Mouse (Mus musculus): ENCODE data around the gene Ugt1a1. TPM values are rescaled to one million over a fixed set of nuclear protein-coding genes. Genes with fewer than 3 reads are reported as not detected.

Gene Ugt1a1
- total RNA-seq, 2 experiments from 2014 or later: not detected

- no peak for DNase-seq
Measured at GRCm38 (mm10) chr1:88258881-88259642, 47.3 kb downstream of the Ugt1a1 start.

GRCm38 (mm10) chr1:88259643-88260024, 47.9 kb downstream of the Ugt1a1 start:
- no peak for DNase-seq

- no peak for DNase-seq
Measured at GRCm38 (mm10) chr1:88260114-88260513, 48.4 kb downstream of the Ugt1a1 start.

- no peak for DNase-seq
Measured at GRCm38 (mm10) chr1:88260604-88261377, 49.0 kb downstream of the Ugt1a1 start.

- no peak for DNase-seq
Measured at GRCm38 (mm10) chr1:88261706-88262105, 49.9 kb downstream of the Ugt1a1 start.

GRCm38 (mm10) chr1:88262255-88262654, 50.5 kb downstream of the Ugt1a1 start:
- no peak for DNase-seq

- DNase-seq: no peak
Measured at GRCm38 (mm10) chr1:88262961-88263360, 51.2 kb downstream of the Ugt1a1 start.

GRCm38 (mm10) chr1:88263778-88264177, 52.0 kb downstream of the Ugt1a1 start:
- DNase-seq: no peak

GRCm38 (mm10) chr1:88264237-88264868, 52.6 kb downstream of the Ugt1a1 start:
- DNase-seq: no peak

GRCm38 (mm10) chr1:88264869-88265240, 53.1 kb downstream of the Ugt1a1 start:
- no peak for DNase-seq

GRCm38 (mm10) chr1:88266123-88266522, 54.4 kb downstream of the Ugt1a1 start:
- no peak for DNase-seq

GRCm38 (mm10) chr1:88267489-88267888, 55.7 kb downstream of the Ugt1a1 start:
- no peak for DNase-seq

GRCm38 (mm10) chr1:88268070-88268469, 56.3 kb downstream of the Ugt1a1 start:
- no peak for DNase-seq

Other genes with a start within 250 kb of the Ugt1a1 start
- 10 to 100 TPM; 21.4 to 25.6 TPM for gene Usp40, start 203.4 kb upstream of the Ugt1a1 start, total RNA-seq (2021)
- not detected for gene Ugt1a10, start 156.6 kb upstream of the Ugt1a1 start, total RNA-seq (2021)
- gene Ugt1a9, start 141.2 kb upstream of the Ugt1a1 start, total RNA-seq (2021): not detected
- gene Ugt1a8, start 124.1 kb upstream of the Ugt1a1 start, total RNA-seq (2021): not detected
- gene Ugt1a7c, start 116.9 kb upstream of the Ugt1a1 start, total RNA-seq (2021): 1 to 10 TPM in 1 of 2 experiments, under 1 TPM in 1; 0.51 to 1.3 TPM
- gene Ugt1a6b, start 108.7 kb upstream of the Ugt1a1 start, total RNA-seq (2021): not detected
- under 1 TPM; 0.52 to 0.86 TPM for gene Ugt1a6a, start 77.2 kb upstream of the Ugt1a1 start, total RNA-seq (2021)
- gene Ugt1a5, start 45.9 kb upstream of the Ugt1a1 start, total RNA-seq (2021): not detected
- not detected for gene Ugt1a2, start 11.4 kb upstream of the Ugt1a1 start, total RNA-seq (2021)
- gene Dnajb3, start 6.2 kb upstream of the Ugt1a1 start, total RNA-seq (2021): 1 to 10 TPM; 2.2 to 3.0 TPM
- under 1 TPM in 1 of 2 experiments, not detected in 1; 0.05 TPM for gene Mroh2a, start 15.0 kb downstream of the Ugt1a1 start, total RNA-seq (2021)
- 10 to 100 TPM; 30.7 to 36.6 TPM for gene Hjurp, start 65.7 kb downstream of the Ugt1a1 start, total RNA-seq (2021)
- under 1 TPM in 1 of 2 experiments, not detected in 1; 0.15 TPM for gene Trpm8, start 65.7 kb downstream of the Ugt1a1 start, total RNA-seq (2021)
- gene Spp2, start 195.0 kb downstream of the Ugt1a1 start, total RNA-seq (2021): not detected

Measured in layer of hippocampus, postnatal 36 days (tissue).